Mouse (Mus musculus): ENCODE data around the gene Erich2.

GRCm38 (mm10) chr2:70572251-70572650, 63.6 kb downstream of the Erich2 start:
- TF ChIP-seq GATA1 (IDR thresholded peaks at IDR 0.05; ENCODE audit: borderline replicate concordance, low read length) (no peak), FLI1 (IDR thresholded peaks at IDR 0.05; ENCODE audit: low read length) (no peak)
